Mouse (Mus musculus) heart, embryonic 15.5 days (tissue): ENCODE data around the gene Ints1. TPM values are rescaled to one million over a fixed set of nuclear protein-coding genes. Genes with fewer than 3 reads are reported as not detected.

Source experiments
- ATAC-seq: fragments of 200-750 bp; cut with Nextera tagmentation; replicated peaks from 2 replicates; pipeline ENCODE4 v1.8.0; 2017; ENCODE audit warnings: low read depth, moderate TSS enrichment; ENCODE audit not compliant: insufficient number of reproducible peaks, insufficient read depth, low FRiP score
- H3K27ac ChIP-seq: fragments of 300-500 bp; sonication (generic); 2 replicates; pipeline ENCODE4 v1.5.1; 2015; ENCODE audit warnings: mild to moderate bottlenecking, inconsistent platforms
- H3K27me3 ChIP-seq: fragments of 300-500 bp; sonication (generic); 2 replicates; pipeline ENCODE4 v1.6.1; 2015; ENCODE audit warnings: inconsistent platforms
- H3K36me3 ChIP-seq: fragments of 300-500 bp; sonication (generic); 2 replicates; pipeline ENCODE4 v1.6.1; 2015; ENCODE audit warnings: mild to moderate bottlenecking, inconsistent platforms
- H3K4me1 ChIP-seq: fragments of 300-500 bp; sonication (generic); replicated peaks from 2 replicates; pipeline ENCODE4 v1.6.1; 2015; ENCODE audit warnings: inconsistent platforms
- H3K4me2 ChIP-seq: fragments of 300-500 bp; sonication (generic); 2 replicates; pipeline ENCODE4 v1.6.1; 2015; ENCODE audit warnings: inconsistent platforms, mild to moderate bottlenecking, moderate library complexity
- H3K4me3 ChIP-seq: fragments of 300-500 bp; sonication (generic); 2 replicates; pipeline ENCODE4 v1.5.1; 2015; ENCODE audit warnings: mild to moderate bottlenecking, inconsistent platforms
- H3K9ac ChIP-seq: fragments of 300-500 bp; sonication (generic); 2 replicates; pipeline ENCODE4 v1.6.1; 2015; ENCODE audit warnings: mild to moderate bottlenecking, inconsistent platforms
- H3K9me3 ChIP-seq: fragments of 300-500 bp; sonication (generic); replicated peaks from 2 replicates; pipeline ENCODE4 v1.6.1; 2016; ENCODE audit warnings: inconsistent platforms
- WGBS: fragments of 180-500 bp; shearing (Covaris S2); methylation state at CpG from one replicate; pipeline ENCODE4 v1.1.7; 2015; ENCODE audit warnings: mixed read lengths; 5-methylcytosine and 5-hydroxymethylcytosine counted together
- polyA plus RNA-seq: library from polyadenylated mRNA; unstranded; fragments of >200 nt; fragmentation: Nextera tagmentation; extraction: Ambion mirVana; gene quantifications from 2 replicates; pipeline ENCODE4 v1.2.1, GENCODE M21; 2015

The Ints1 gene
- polyA plus RNA-seq, 1 experiment from 2014 or later, result 12.6 TPM

- Histone ChIP-seq H3K27me3 (no peaks in the 10 kb centered on the region), H3K9me3 (no peaks in the 10 kb centered on the region), H3K4me3 (no peak overlapping the region), H3K27ac (peak overlapping the region; percentile 54), H3K9ac (no peak overlapping the region), H3K36me3 (no peaks in the 10 kb centered on the region), H3K4me2 (peak overlapping the region; percentile 20; the same call in 1 of the 2 replicates), H3K4me1 (peaks cover 49% of the 10 kb centered on the region)
- no peak for ATAC-seq
- 44% methylated on average over 11 of the region's 11 CpGs for WGBS
Measured at GRCm38 (mm10) chr5:139732634-139733107, 42.8 kb downstream of the Ints1 start.

GRCm38 (mm10) chr5:139730712-139731486 is 44.6 kb downstream of the Ints1 start:
- Histone ChIP-seq H3K27ac (peak overlapping the region; percentile 59), H3K4me1 (peaks cover 39% of the 10 kb centered on the region), H3K27me3 (no peaks in the 10 kb centered on the region), H3K9ac (peak overlapping the region; percentile 26; the same call in 1 of the 2 replicates), H3K4me2 (no peak overlapping the region), H3K36me3 (no peaks in the 10 kb centered on the region), H3K9me3 (no peaks in the 10 kb centered on the region), H3K4me3 (no peak overlapping the region)
- 36% methylated on average over 8 of the region's 8 CpGs for WGBS
- 0 out of 2 replicates have a peak, but pooled peaks have one; percentile 27 for ATAC-seq

- no peaks in the 10 kb centered on the region for H3K36me3 ChIP-seq
- 77% methylated on average over 11 of the region's 11 CpGs for WGBS
- ATAC-seq, result no peak
- no peaks in the 10 kb centered on the region for H3K27me3 ChIP-seq
- H3K4me1 ChIP-seq, result peaks cover 24% of the 10 kb centered on the region
- H3K9me3 ChIP-seq, result no peaks in the 10 kb centered on the region
- H3K27ac ChIP-seq, result no peak overlapping the region
- H3K4me2 ChIP-seq, result no peak overlapping the region
- no peak overlapping the region for H3K9ac ChIP-seq
- H3K4me3 ChIP-seq, result no peak overlapping the region
Measured at GRCm38 (mm10) chr5:139727261-139727660, 48.2 kb downstream of the Ints1 start.

GRCm38 (mm10) chr5:139726186-139726585 is 49.3 kb downstream of the Ints1 start:
- Histone ChIP-seq H3K27ac (no peak overlapping the region), H3K4me1 (peaks cover 20% of the 10 kb centered on the region), H3K27me3 (no peaks in the 10 kb centered on the region), H3K4me2 (no peak overlapping the region), H3K36me3 (no peaks in the 10 kb centered on the region), H3K9ac (no peak overlapping the region), H3K9me3 (no peaks in the 10 kb centered on the region), H3K4me3 (no peak overlapping the region)
- WGBS, result 72% methylated on average over 3 of the region's 3 CpGs
- no peak for ATAC-seq

- Histone ChIP-seq H3K9ac (no peak overlapping the region), H3K27me3 (no peaks in the 10 kb centered on the region), H3K9me3 (no peaks in the 10 kb centered on the region), H3K27ac (no peak overlapping the region), H3K4me3 (no peak overlapping the region), H3K36me3 (no peaks in the 10 kb centered on the region), H3K4me2 (no peak overlapping the region), H3K4me1 (peaks cover 12% of the 10 kb centered on the region)
- no peak for ATAC-seq
- 49% methylated on average over 10 of the region's 10 CpGs for WGBS
Measured at GRCm38 (mm10) chr5:139724336-139725116, 50.9 kb downstream of the Ints1 start.

GRCm38 (mm10) chr5:139723113-139723512 is 52.4 kb downstream of the Ints1 start:
- Histone ChIP-seq H3K9me3 (no peaks in the 10 kb centered on the region), H3K4me2 (no peak overlapping the region), H3K4me3 (no peak overlapping the region), H3K9ac (no peak overlapping the region), H3K36me3 (no peaks in the 10 kb centered on the region), H3K27ac (no peak overlapping the region), H3K27me3 (no peaks in the 10 kb centered on the region), H3K4me1 (peaks cover 12% of the 10 kb centered on the region)
- ATAC-seq, result no peak
- 63% methylated on average over 9 of the region's 9 CpGs for WGBS

- Histone ChIP-seq H3K4me3 (no peak overlapping the region), H3K27me3 (no peaks in the 10 kb centered on the region), H3K4me2 (no peak overlapping the region), H3K9me3 (no peaks in the 10 kb centered on the region), H3K4me1 (peaks cover 12% of the 10 kb centered on the region), H3K27ac (no peak overlapping the region), H3K9ac (no peak overlapping the region), H3K36me3 (no peaks in the 10 kb centered on the region)
- 52% methylated on average over 6 of the region's 6 CpGs for WGBS
- no peak for ATAC-seq
Measured at GRCm38 (mm10) chr5:139722709-139723108, 52.8 kb downstream of the Ints1 start.

GRCm38 (mm10) chr5:139718949-139719348 is 56.5 kb downstream of the Ints1 start:
- no peak for ATAC-seq
- 80% methylated on average over 7 of the region's 7 CpGs for WGBS

GRCm38 (mm10) chr5:139718540-139718939 is 56.9 kb downstream of the Ints1 start:
- H3K27me3 ChIP-seq, result no peaks in the 10 kb centered on the region
- H3K4me3 ChIP-seq, result no peak overlapping the region
- no peak overlapping the region for H3K9ac ChIP-seq
- 64% methylated on average over 6 of the region's 6 CpGs for WGBS
- no peak overlapping the region for H3K4me2 ChIP-seq
- H3K9me3 ChIP-seq, result no peaks in the 10 kb centered on the region
- ATAC-seq, result no peak
- no peaks in the 10 kb centered on the region for H3K36me3 ChIP-seq
- peaks cover 4% of the 10 kb centered on the region; the same call in 1 of the 2 replicates for H3K4me1 ChIP-seq
- no peak overlapping the region for H3K27ac ChIP-seq

More at GRCm38 (mm10) chr5:139718949-139719348, 56.5 kb downstream of the Ints1 start:
- H3K4me3 ChIP-seq, result no peak overlapping the region
- no peaks in the 10 kb centered on the region for H3K36me3 ChIP-seq
- no peak overlapping the region for H3K4me2 ChIP-seq
- H3K27ac ChIP-seq, result no peak overlapping the region
- H3K9ac ChIP-seq, result no peak overlapping the region
- H3K27me3 ChIP-seq, result no peaks in the 10 kb centered on the region
- peaks cover 4% of the 10 kb centered on the region; the same call in 1 of the 2 replicates for H3K4me1 ChIP-seq
- no peaks in the 10 kb centered on the region for H3K9me3 ChIP-seq

GRCm38 (mm10) chr5:139717723-139718122 is 57.8 kb downstream of the Ints1 start:
- Histone ChIP-seq H3K9me3 (no peaks in the 10 kb centered on the region), H3K9ac (no peak overlapping the region), H3K4me2 (no peak overlapping the region), H3K36me3 (no peaks in the 10 kb centered on the region), H3K4me3 (no peak overlapping the region), H3K27ac (no peak overlapping the region), H3K27me3 (no peaks in the 10 kb centered on the region), H3K4me1 (peaks cover 2% of the 10 kb centered on the region; the same call in 1 of the 2 replicates)
- no peak for ATAC-seq
- WGBS, result 96% methylated on average over 2 of the region's 2 CpGs

- no peak for ATAC-seq
- H3K27ac ChIP-seq, result no peak overlapping the region
- no peak overlapping the region for H3K4me3 ChIP-seq
Measured at GRCm38 (mm10) chr5:139706496-139706895, 69.0 kb downstream of the Ints1 start.

More at GRCm38 (mm10) chr5:139706496-139706895, 69.0 kb downstream of the Ints1 start:
- H3K27me3 ChIP-seq, result no peaks in the 10 kb centered on the region
- WGBS, result 87% methylated on average over 10 of the region's 10 CpGs
- no peak overlapping the region for H3K4me2 ChIP-seq
- no peak overlapping the region for H3K9ac ChIP-seq
- no peaks in the 10 kb centered on the region; the same call in 1 of the 2 replicates for H3K9me3 ChIP-seq
- 0 out of 2 replicates have a peak, but pooled peaks cover 7% of the 10 kb centered on the region for H3K4me1 ChIP-seq
- H3K36me3 ChIP-seq, result no peaks in the 10 kb centered on the region
